Mouse (Mus musculus): ENCODE data around the gene Fam181b. TPM values are rescaled to one million over a fixed set of nuclear protein-coding genes. Genes with fewer than 3 reads are reported as not detected.

The Fam181b gene
- 10 to 100 TPM; 18.4 to 23.0 TPM for total RNA-seq (2021)
- long read RNA-seq, experiment 1, transcript Fam181b-201 (1 exons, 2,003 nt) = major isoform, 32 of 33 reads
- long read RNA-seq, experiment 1, partial matches to known transcripts = 0 of 33 reads
- long read RNA-seq, experiment 1, other reads (novel, unspliced or antisense) = 1 of 33 reads
- long read RNA-seq, experiment 2, transcript Fam181b-201 (1 exons, 2,003 nt) = major isoform, 31 of 31 reads
- long read RNA-seq, experiment 2, partial matches to known transcripts = 0 of 31 reads
- long read RNA-seq, experiment 2, other reads (novel, unspliced or antisense) = 0 of 31 reads

DNA sequence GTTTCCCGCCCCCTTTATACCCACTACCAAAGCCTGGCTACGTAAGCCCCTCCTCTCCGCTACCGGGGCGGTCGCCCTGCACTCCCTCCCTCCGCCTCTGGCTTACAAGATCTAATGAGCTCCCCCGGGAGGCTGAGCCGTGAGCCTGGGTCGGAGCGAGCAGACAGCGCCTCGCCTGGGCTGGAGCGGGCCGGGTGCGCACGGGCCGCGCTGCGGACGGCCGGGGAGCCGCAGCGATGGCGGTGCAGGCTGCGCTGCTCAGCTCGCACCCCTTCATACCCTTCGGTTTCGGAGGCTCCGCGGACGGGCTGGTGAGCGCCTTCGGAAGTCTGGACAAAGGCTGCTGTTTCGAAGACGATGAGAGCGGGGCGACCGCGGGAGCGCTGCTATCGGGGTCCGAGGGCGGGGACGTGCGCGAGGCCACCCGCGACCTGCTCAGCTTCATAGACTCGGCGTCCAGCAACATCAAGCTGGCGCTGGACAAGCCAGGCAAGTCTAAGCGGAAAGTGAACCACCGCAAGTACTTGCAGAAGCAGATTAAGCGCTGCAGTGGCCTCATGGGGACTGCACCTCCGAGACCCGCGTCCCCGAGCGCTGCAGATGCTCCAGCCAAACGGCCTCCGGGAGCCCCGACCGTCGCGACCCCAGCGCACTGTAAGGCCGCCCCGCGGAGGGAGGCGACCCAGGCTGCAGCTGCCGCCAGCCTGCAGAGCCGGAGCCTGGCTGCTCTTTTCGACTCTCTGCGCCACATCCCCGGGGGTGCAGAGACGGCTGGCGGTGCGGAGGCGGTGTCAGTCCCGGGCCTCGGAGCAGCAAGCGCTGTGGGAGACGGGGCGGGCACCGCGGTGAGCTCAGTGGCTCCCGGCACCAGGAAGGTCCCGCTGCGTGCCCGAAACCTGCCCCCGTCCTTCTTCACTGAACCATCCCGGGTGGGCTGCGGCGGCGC is at the start of gene Fam181b:
Gene Fam181b, plus strand, starts transcription at position 81 of the 946 bp plus-strand sequence.
- Histone ChIP-seq H3K4me3 (peak within 1 kb of the TSS; percentile 64), H3K27ac (peak within 1 kb of the TSS; percentile 79)
- peak; percentile 43 for TF ChIP-seq CTCF (IDR thresholded peaks at IDR 0.05)
- intact Hi-C loops (cut with DNase I) = loop anchor here (10.0 kb wide), 1 partner anchor 95 kb away; no protein-coding TSS in a partner anchor
- DNase-seq (ENCODE audit: extremely low spot score in 1 of 2, low spot score in 2 of 2) = peak; percentile 54 to 75

DNA sequence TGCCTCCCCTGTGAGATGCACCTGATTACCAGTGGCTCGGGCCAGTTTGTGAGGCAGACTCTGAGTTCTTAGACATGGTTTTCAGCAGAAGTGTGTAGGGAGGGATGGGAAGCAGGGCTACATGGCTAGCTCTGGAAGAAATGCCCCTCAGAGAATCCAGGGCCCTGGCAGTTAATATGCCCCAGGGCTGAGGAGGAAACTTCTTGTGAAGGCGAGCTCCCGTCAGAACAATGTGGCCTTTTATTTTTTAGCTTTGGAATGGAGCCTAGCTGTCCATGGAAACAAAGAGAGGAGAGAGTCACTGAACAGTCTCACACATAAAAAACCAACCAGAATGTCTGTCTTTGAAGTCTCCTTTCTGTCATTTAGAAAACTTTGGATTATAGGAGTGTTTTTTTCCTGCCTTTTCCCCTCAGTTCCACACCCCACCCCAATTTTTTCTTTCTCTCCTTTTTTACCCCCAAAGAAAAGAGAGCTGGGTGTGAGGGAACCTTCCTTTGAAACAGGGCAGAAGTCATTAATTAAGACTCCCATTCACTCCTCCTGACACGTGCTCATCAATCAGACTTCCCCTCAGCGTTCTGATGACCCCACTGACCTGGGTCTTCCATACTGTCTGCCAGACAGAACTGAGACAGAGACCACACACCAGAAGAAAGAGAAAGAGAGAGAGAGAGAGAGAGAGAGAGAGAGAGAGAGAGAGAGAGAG is 41.7 kb upstream of the Fam181b start:
- intact Hi-C loops (cut with DNase I) = no loop called here
- TF ChIP-seq CTCF (IDR thresholded peaks at IDR 0.05) = no peak
- Histone ChIP-seq H3K27ac (no peak overlapping the region), H3K4me3 (no peak overlapping the region)
- DNase-seq (ENCODE audit: extremely low spot score in 1 of 2, low spot score in 2 of 2) = no peak

DNA sequence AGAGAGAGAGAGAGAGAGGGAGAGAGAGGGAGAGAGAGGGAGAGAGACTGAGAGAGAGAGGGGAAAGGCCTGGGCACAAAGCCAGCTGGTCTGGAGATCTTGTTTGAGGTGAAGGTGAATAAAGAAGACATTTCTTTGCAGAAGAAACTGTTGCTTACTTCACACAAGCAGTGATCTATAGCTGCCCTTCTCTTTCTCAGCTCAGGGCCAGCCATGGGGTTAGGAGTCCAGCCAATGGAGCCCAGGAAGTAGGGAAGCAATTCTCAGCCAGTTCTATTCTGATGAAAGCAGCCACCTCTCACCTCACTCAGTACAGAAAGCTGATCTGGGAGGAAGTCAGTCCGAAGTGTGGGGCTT is 41.2 kb upstream of the Fam181b start:
- intact Hi-C loops (cut with DNase I) = no loop called here
- no peak for TF ChIP-seq CTCF (IDR thresholded peaks at IDR 0.05)
- no peak for DNase-seq (ENCODE audit: extremely low spot score in 1 of 2, low spot score in 2 of 2)
- no peak overlapping the region for H3K4me3 ChIP-seq
- no peak overlapping the region for H3K27ac ChIP-seq

DNA sequence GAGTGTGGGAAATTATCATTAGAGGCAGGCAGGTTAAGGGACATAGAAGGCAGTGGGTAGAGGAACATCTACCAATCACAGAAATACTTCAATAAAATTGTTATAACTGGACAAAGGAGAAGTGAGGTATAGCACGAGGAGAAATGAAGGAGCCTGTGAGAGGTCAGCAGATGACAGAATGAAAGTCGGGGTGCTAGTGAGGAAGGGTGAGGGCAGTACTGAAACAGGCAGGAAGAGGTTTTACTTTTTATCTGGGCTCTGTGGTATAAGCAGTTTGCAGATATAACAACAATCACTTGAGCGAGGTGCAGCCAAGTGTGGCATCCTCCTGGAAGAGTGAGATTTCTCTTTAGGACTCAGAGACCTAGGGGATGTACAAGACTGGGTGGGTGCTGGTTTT is 40.1 kb upstream of the Fam181b start:
- TF ChIP-seq CTCF (IDR thresholded peaks at IDR 0.05) = no peak
- H3K4me3 ChIP-seq = no peak overlapping the region
- intact Hi-C loops (cut with DNase I) = no loop called here
- H3K27ac ChIP-seq = no peak overlapping the region
- no peak for DNase-seq (ENCODE audit: extremely low spot score in 1 of 2, low spot score in 2 of 2)

DNA sequence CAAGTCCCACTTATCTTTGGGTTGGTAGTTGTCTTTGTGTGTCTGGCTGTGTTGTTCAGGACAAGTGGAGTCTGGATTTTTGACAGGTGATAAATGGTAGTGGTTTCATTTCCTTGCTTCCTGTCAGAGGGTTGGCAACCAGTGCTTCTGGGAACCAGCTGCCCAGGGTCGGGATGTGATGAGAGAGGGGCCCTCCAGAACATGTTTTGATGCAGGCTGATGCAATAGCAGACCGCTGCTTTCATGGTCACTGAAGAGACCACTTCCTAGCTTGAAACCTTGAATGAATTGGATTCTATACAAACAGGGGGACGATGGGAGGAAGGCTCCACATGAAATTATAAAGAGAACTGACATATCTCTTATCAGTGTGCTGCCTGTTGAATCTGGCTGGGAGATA is 35.3 kb upstream of the Fam181b start:
- Histone ChIP-seq H3K4me3 (no peak overlapping the region), H3K27ac (no peak overlapping the region)
- intact Hi-C loops (cut with DNase I) = no loop called here
- no peak for TF ChIP-seq CTCF (IDR thresholded peaks at IDR 0.05)
- no peak for DNase-seq (ENCODE audit: extremely low spot score in 1 of 2, low spot score in 2 of 2)

DNA sequence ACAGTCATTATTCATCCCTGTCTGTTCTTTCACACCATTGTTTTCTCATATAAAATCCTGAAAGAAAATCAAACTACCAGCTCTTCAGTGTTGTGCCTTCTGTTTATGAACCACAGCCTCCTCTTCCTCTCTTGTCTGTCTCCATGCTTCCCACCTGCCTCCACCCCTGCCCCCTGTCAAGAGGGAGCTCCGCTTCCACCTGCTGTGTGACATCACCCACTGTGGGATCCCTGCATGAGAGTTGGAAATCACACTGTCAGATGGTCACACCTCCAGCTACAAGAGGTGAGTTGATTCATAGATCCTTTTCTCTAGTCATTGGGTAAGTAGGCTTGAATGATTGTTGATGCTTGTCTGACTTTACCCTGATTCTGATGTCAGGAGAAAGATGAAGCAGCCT is 34.9 kb upstream of the Fam181b start:
- no peak for DNase-seq (ENCODE audit: extremely low spot score in 1 of 2, low spot score in 2 of 2)
- TF ChIP-seq CTCF (IDR thresholded peaks at IDR 0.05) = no peak
- no peak overlapping the region for H3K4me3 ChIP-seq
- intact Hi-C loops (cut with DNase I) = no loop called here
- no peak overlapping the region for H3K27ac ChIP-seq

DNA sequence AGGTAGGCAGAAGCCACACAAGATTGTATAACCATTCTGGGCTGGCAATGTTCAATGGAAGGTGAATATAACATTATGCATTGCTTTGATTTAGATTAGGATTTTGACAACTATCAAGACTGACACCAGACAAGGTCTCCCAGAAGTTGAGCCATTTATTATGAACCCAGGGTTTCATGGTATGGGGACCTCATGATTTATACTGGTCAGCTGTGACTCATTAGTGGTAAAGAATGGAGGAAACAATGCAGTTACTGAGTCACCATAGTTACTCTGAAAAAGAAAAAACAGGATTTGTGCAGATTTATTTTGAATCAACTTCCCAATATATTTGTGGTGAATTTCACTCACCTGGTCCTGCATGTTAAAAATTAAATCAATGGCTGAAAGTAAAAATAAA is 18.8 kb upstream of the Fam181b start:
- intact Hi-C loops (cut with DNase I) = no loop called here
- no peak for TF ChIP-seq CTCF (IDR thresholded peaks at IDR 0.05)
- H3K27ac ChIP-seq = no peak overlapping the region
- DNase-seq (ENCODE audit: extremely low spot score in 1 of 2, low spot score in 2 of 2) = no peak
- H3K4me3 ChIP-seq = no peak overlapping the region

DNA sequence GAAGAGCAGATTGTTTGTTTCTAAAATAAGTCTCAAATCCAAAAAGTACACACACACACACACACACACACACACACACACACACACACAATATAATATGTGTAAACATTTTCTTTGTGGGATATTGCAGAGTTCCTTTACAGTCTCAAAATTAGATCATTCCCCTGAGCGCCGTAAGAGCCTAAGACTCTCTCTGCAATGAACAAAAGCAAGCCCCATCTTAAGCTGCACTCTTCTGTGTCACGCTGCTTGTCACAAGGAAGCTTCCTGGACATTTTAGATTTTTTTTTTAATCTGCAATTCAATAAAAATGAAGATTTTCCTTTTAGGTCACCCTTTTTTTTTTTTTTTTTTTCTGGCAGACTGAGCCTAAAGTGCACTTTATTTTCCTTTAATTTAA is 17.9 kb upstream of the Fam181b start:
- intact Hi-C loops (cut with DNase I) = loop anchor here (2.0 kb wide), 1 partner anchor 55 kb away; no protein-coding TSS in a partner anchor
- TF ChIP-seq CTCF (IDR thresholded peaks at IDR 0.05) = no peak
- H3K4me3 ChIP-seq = no peak overlapping the region
- DNase-seq (ENCODE audit: extremely low spot score in 1 of 2, low spot score in 2 of 2) = no peak
- H3K27ac ChIP-seq = no peak overlapping the region; the same call in 1 of the 2 replicates

DNA sequence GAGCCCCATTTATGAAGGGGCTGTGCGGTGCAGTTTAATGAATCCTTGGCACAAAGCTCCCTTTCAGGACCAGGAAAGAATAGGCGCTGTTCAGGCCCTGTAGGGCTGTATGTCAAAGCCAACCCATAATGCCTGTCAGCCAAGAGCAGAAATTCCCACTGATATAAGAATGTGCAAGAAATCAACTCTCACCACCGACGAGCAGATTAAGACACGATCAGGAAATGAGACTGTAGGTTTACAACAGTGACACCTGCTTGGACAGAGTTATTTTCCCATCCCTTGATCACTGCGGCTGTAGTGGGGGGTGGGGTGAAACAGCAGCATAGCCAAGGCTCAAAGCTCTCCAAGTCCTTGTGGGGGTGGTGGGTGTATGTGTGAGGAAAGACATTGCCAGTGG is 17.5 kb upstream of the Fam181b start:
- Histone ChIP-seq H3K4me3 (no peak overlapping the region), H3K27ac (no peak overlapping the region)
- DNase-seq (ENCODE audit: extremely low spot score in 1 of 2, low spot score in 2 of 2) = no peak
- intact Hi-C loops (cut with DNase I) = loop anchor here (2.0 kb wide), 1 partner anchor 55 kb away; no protein-coding TSS in a partner anchor
- no peak for TF ChIP-seq CTCF (IDR thresholded peaks at IDR 0.05)

DNA sequence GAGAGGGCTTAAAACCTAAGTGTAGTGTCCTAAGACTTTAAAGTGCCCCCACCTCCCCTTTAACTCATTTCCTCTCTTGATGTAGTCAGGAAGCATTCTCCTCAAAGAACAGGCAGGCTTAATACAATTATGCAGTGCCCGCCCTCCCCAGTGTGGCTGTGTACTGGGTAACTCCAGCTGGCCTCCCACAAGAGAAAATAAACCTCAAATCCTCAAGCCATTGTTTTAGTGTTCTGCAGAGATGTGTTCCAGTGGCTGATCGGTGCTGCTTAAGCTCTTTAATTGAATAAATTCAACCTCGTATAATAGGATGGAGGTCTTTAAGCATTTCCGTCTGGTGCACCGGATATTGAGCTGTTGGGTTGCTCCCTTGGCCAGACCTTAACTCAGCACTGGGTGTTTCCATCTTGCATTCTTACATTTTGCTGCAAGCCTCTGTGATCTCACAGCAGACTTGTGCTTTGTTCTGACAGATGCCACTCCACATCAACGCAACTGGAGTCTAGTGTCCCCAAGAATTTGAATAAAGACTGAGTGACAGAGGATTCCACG is 12.1 kb upstream of the Fam181b start:
- intact Hi-C loops (cut with DNase I) = no loop called here
- no peak for DNase-seq (ENCODE audit: extremely low spot score in 1 of 2, low spot score in 2 of 2)
- no peak overlapping the region for H3K27ac ChIP-seq
- no peak overlapping the region for H3K4me3 ChIP-seq
- TF ChIP-seq CTCF (IDR thresholded peaks at IDR 0.05) = no peak

DNA sequence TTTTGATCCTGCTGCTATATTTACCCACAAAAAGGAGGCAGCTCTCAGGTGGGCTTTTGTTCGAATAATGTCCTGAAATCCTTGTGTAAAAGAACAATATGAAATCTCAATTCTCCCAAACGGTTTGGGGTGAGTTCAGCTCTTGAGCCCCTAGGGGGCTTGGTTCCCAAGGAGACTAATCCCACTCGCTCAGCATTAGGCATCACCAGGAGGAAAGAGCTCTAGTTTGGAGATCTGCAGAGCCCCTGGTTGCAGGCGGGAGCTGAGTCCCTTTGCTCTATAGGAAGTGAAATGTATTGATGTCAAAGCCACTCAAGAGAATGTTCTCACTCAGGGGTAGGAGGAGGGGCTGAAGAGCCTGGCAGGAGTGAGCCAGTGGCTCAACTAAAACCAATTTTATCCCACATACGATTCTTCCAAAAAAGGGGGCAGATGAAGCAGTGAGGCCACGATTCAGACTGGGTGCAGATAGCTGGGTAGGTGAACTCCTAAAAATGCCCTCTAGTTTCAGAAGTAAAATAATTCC is 3.2 kb upstream of the Fam181b start:
- intact Hi-C loops (cut with DNase I) = no loop called here
- no peak overlapping the region for H3K27ac ChIP-seq
- no peak; the same call in 1 of the 2 replicates for TF ChIP-seq CTCF (IDR thresholded peaks at IDR 0.05)

More for the DNA sequence above, 3.2 kb upstream of the Fam181b start:
- H3K4me3 ChIP-seq = no peak overlapping the region
- no peak for DNase-seq (ENCODE audit: extremely low spot score in 1 of 2, low spot score in 2 of 2)

Data from left cerebral cortex, adult 2 months (tissue).